Mouse (Mus musculus): ENCODE measurements at regions not wholly inside any gene's neighbourhood (a gene's known extent, or its start where the extent isn't known, plus 50 kb on each side); places are given as distances from the start of the nearest gene placed in this dataset.

DNA sequence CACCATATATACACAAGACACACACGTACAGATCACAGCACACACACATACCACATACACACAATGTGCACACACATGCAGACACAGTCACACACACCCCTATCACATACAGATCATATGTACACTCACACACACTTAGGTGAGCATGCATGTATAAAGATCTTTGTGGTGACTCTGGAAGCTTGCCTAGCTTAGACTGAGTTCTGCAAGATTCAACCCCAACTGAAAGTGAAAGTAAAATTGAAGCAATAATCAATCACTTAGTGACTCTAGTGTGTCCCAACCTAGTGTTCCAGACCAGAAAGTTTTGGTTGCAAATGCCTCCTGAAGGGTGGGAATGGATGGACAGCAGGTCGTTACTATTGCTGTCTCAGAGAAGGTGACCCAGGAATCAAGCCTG, 262.8 kb downstream of the Bcl11a start:
- DNase-seq (ENCODE audit: low spot score in 2 of 2), result no peak

DNA sequence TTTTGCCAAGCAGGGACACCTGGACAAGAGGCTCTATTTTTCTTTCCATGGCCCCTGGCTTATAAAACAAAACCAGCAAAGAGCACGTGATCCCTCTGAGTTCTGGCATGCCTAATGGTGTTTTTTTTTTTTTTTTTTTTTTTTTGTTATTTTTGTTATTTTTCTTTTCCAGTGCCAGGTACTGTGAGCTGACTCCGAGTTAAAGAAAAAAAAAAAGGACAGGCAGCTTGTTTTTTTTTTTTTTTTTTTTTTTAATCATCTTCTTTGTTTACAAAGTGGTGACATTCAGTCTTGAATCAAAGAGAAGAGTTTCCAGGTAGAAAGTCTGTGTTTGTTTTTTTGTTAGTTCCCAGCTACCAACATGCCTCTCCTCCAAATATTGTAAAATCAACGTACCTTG, 263.8 kb downstream of the Bcl11a start:
- no peak for DNase-seq (ENCODE audit: low spot score in 2 of 2)

DNA sequence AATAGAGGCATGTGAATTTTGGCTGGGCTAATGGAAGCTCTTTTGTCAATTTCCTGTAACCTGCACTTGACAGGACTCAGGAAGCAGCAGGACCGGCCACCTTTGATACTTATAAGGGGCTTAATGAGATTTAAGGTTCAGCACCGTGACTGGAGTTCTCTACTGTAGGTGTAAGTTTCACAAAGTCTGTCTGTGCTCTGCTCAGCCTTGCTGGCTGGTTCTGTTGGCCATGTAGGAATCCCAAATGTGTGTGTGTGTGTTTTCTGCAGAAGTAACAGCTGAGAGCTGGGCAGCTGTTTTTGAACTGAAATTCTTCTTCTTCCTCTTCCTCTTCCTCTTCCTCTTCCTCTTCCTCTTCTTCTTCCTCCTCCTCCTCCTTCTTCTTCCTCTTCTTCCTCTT, 264.3 kb downstream of the Bcl11a start:
- DNase-seq (ENCODE audit: low spot score in 2 of 2), result no peak

DNA sequence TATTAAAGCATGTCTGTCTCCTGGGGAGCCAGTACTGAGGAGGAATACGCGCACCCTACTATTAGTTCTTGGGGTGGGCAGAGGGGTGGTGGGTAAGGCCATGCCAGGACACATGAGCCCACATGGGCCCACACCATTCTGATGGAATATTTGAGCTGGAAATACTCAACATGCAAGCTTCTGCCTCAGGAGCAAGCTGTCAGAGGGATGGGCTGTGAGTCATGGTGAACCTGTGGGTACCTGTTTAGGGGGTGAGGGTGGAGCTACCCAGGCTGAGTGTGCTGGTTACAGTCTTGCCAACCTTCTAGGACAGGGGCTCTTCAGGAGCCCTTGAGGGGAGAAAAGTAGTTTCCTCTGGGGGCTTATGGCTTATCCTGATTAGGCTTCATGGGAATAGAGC, 264.9 kb downstream of the Bcl11a start:
- no peak for DNase-seq (ENCODE audit: low spot score in 2 of 2)

DNA sequence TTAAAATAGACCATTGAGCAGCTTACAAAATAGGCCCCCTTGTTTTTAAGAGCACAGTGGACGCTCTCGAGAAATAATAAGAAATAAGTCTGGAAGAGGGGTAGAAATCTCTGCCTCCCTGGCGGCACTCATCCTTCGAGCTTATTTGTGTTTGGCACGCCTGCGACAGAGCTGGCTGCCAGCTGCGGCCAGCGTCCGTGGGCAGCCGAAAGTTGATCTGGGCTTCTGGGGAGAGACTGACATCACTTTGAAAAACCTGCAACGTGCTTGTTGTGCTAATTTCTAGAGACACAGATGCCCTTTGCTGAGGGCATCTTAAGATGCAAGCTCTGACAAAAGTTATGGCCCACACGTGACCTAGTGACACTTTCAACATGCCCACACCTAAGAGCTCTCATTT, 269.4 kb downstream of the Bcl11a start:
- no peak for DNase-seq (ENCODE audit: low spot score in 2 of 2)

DNA sequence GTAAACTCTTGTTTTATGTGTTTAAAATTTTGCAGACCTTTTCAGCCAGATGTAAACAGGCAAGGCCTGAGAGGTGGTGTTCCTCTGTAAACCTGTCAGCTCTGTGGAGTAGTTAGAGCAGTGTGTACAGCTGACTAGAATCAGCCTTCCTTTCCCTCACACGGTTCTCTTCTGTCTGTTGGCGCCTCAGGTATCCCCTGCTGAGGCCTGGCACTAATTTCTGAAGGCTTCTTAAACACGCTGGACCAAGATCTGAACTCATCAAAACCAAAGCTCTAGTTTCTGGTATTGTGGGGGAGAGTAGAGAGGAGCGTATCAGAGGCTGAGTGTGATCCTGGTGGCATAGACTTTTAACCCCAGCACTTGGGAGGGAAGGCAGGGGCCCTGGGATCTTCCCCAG, 270.9 kb downstream of the Bcl11a start:
- no peak for DNase-seq (ENCODE audit: low spot score in 2 of 2)

DNA sequence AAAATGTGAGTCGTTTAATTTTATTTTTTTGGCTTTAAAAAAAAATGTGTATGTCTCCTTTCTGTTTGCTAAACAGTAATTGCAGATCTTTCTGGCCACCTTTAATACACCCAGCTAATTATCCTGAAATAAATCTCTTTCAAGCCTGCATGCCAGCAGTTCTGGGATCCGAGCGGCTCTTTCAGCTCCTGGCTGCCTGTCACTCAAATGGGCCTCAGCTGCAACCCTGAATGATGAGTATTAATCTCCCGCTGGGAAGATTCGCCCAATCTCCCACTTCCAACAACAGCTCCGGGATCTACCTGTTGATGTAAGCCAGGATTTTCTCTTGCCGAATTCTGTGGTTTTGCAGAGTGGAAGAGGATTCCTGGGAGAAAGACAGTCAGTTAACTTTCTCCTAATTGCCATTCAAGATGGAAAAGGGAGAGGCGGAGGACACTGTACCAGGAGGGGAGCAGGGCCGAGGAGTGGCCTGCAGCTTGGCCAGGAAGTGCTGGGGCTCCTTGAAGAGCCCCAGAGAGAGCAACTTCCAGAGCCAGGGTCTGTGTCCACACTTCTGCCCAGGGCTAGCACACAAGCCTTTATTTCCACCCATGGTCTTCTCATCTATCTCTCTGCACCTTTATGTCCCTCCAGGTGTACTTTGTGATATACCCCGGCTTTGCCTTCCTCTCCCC, 272.2 kb downstream of the Bcl11a start:
- DNase-seq (ENCODE audit: low spot score in 2 of 2), result no peak

DNA sequence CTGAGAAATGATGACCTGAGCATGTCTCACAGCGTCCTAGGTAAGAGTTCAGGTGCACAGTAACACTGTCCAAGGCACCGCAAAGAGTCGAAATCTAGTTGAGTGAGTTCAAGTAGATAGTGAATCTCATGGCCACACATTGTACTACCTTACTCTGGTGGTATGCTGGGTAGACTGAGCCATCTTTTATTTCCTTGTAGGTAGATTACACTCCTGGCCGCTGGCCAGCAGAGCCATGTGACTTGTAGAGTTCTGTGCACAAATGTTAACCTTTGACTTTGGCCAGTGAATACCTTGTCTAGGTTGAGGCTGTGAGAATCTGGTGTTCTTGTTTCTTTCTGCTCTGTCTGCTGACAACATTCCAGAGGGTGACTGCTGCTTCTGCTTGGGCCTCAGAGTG, 273.0 kb downstream of the Bcl11a start:
- DNase-seq (ENCODE audit: low spot score in 2 of 2), result no peak

DNA sequence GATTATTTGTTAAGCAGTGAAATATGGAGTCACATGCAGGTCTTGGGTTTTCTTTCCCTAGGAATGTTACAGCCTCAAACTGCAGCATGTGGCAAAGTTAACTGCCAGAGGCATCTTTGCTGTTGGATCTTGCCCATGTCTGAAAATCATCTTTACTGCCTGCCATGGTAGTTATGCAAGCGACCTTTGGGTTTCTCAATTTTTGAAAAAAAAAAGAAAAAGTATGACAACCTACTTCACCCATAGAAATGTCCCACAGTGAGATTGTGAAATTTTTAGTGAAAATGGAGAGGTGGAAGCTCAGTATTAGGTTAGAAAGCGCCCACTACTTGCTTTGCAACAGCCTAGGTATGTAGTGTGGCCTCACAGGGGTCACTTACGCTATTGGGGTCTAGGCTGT, 274.2 kb downstream of the Bcl11a start:
- DNase-seq (ENCODE audit: low spot score in 2 of 2), result no peak

DNA sequence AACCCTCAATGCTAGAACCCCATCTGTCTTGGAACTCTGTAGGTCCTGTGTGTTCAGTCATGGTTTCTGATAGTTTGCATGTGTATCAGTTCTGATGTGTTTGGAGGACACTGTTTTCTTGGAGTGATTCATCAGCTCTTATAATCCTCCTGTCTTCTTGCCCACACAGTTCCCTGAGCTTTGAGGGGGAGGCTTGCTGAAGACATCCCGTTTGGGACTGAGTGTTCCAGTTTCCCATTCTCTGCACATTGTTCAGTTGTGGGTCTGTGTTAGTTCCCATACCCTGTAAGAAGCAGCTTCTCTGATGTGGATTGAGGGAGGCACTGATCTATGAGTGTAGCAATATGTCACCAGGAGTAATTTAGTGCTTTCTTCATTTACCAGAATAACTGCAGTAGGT, 275.2 kb downstream of the Bcl11a start:
- DNase-seq (ENCODE audit: low spot score in 2 of 2), result no peak

DNA sequence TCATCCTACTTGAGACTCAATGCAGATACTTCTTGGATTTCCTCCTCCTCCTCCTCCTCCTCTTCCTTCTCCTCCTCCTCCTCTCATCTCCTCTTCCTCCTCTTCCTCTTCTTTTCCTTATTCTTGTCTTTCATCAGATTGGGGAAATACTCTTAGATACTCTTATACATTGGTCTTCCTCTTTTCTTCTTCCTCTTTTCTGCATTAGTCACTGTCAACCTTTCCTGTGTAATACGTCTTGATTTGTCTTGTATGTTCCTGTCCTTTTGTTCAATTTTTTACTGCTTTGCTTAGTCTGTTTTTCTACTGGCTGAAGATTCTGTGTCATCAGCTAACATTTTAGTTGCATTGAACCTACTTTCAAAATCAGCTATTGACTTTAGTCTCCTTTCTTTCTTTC, 279.5 kb downstream of the Bcl11a start:
- no peak for DNase-seq (ENCODE audit: low spot score in 2 of 2)

DNA sequence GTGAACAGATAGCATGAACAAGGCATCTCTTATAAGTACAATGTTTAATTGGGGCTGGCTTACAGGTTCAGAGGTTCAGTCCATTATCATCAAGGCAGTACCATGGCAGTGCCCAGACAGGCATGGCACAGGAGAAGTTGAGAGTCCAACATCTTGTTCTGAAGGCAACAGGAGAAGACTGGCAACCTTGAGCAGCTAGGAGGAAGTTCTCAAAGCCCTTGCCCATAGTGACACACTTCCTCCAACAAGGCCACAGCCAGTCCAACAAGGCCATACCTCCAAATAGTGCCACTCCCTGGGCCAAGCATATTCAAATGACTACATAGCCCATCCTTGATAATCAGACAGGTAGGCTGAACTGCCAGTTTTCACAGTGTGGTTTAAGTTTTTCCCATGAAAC, 281.2 kb downstream of the Bcl11a start:
- DNase-seq (ENCODE audit: low spot score in 2 of 2), result no peak

DNA sequence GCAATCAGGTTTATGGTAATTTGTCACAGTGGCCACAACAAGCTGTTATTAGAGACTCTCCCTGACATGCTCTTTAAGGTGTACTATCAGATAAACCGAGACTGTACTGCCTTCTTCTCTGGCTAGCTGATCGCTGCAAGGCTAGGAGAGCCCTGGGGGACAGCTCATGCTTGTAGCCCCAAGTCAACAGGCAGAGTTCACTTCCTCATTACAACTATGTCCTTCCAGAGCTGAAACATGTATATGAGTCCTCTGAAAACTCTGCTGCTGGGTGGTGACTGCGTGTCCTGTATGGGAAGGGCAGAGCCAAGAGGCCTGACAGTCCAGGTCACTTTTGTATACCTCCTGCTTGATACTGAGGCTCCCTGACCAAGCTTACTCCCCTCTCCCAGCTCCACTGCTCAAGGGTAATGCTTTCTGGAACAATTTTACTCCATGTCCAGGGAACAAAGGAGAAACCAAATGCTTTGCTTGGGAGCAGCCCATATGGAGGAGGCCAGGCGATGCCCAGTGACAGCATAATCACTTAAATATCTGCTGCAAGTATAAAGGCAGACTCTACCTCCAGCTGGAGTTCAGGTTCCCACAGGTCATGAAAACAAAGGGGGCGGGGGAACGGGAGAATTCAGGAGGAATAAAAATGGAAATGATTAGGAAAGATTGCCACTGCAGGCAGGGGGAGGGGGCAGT, 284.3 kb downstream of the Bcl11a start:
- no peak for DNase-seq (ENCODE audit: low spot score in 2 of 2)

DNA sequence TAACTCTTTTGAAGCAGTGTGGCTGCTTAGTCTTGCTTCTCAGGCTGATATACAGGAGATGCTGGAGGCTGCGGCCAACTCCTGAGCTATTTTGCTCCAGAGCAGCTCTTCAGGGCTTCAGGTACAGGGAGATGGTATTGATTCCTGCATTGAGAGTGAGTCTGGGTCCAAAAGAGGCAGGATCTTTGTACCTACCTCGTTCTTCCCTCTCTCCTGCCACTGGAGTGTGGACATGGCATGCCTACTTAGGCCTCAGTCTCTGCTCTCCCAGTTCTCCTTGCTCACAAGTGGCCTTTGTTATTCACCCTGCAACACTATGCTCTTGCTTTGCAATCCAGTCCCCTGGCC, 284.8 kb downstream of the Bcl11a start:
- DNase-seq (ENCODE audit: low spot score in 2 of 2), result no peak

DNA sequence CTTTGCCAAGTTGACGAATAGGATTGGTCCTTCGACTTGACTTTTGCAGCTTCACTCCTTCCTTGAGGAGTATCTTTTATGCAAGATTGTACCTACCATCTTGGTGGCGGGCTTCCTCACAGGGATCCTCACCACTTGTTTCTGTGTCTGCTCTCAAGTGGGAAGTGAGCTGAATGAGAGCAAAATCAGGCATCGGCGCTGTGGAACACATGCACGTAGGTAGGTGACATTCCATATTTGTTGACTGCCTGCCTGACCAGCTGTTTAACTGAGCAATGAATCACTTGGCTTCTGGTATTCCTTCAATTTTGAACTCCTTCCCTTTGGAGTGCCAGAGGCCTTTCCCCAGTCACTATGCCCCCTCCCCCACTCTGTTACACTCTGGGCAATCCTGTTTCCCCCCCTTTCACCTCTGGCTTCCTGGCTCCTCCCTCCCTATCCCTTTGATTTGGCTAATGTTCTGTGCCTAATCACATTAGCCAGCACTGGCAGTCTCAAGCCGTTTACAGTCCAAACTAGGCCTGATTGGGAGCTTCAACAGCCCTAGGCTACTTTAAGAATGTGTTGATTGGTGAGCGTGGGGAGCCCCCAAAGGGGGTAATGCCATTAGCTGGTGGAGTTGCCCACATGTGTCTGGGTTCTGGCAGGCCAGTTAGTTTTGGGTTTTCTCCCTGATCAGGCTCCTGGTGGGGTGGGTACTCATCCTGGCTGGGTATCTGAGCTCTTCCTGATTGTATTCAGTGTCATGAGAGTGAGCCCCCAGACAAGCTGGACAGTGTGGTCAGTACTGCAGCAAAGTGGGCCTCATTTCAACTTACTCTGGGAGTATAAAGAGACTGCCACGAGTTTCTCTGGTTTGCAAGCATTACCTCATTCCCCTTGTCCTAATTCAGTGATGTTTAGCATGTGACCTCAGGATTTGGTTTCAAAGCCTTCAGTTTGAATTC, 285.8 kb downstream of the Bcl11a start:
- no peak for DNase-seq (ENCODE audit: low spot score in 2 of 2)

DNA sequence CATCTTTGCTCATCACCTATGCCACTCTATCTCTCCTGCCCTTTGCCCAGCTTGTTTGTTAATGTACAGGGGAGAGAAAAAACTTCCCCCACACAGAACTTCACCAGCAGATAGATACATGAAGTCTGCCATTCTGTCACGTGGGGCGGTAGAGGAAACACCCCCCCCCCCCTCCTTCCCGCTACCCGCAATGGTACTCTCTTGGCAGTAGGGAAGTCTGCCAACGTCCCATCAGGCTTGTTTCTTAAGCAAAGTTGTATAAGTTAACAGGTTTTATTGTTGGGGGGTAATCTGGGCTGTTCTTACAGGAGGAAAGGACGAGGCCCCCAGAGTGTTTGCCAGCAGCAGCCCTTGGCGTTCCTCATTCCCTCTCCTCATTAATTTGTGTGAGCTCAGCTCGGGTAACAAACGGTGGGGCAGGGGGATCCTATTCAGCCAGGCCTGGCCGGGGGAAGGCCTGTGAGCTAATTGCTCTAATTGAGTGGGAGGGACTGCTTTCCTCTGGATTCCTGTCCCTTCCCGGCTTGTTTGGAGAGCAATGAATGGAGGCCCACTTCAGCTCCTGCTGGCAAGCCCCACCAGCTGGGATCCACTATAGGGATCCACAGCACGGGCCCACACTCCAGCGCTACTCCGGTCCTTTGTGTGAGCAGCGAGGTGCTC, 292.5 kb downstream of the Bcl11a start:
- DNase-seq (ENCODE audit: low spot score in 2 of 2), result no peak

DNA sequence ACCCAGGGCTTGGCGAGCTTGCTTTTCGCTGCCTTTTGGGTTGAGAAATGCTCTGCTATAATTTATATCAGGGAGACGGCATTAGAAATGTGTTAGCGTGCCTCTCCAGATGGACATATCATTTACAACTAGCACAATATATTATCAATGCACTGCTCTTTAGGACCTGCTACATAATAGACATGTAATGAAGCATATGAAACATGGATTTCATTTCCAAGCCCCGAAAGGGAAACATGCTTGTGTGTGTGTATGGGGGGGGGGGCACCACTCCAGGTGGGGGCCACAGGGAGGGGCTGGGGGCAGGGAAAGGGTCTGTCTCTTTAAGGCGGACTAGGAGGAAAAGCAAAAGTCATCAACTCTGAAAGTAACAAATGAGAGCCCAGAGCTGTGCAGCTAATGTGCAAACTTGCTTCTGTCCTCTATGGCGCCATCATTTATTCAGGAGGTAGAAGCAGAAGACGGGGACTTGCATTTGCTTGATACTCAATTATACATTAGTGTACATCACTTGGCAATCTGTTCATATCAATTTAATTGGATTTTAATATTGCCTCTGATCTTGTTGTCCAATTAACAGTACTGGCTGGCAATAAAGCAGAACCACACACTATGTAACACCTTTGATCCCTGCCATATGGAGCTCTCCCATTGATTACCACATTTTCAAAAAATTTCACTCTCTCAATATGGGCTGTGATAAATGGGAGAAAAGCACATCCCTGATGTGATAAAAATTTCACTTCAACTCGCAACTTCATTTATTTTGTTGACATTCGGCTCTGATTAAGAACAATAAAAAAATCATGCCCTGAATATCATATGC, 293.2 kb downstream of the Bcl11a start:
- DNase-seq (ENCODE audit: low spot score in 2 of 2), result no peak

DNA sequence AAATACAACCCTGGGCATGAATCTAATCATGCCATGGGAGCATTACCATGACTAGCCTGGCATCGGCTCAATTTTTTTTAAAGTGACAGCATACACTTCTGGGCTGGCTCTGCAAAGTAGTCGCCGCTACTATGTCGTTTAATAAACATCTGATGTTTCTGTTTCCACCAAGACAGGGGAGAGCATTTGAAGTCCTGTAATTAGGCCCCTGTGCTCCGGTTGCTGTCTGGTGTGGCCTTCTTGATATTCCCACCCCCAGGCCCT, 293.8 kb downstream of the Bcl11a start:
- DNase-seq (ENCODE audit: low spot score in 2 of 2), result no peak

DNA sequence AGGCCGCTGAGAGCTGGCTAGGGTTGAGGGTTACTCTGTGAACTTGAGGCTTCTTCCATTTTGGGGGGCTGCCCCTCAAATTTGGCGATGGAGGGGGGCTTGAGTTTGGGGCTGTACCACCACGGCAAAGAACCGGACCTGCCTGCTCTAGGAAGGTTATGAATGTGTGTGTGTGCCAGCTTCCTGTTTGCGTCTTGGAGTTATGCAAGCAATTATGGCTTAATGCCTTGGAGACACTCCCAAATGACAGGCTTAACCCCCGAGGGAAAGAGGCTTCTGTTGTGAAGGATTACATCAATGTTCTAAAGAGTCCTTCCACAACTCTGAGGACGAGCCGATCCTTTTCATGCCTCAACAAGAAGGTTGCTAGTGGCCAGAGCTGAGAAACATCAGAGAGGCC, 294.1 kb downstream of the Bcl11a start:
- no peak for DNase-seq (ENCODE audit: low spot score in 2 of 2)

DNA sequence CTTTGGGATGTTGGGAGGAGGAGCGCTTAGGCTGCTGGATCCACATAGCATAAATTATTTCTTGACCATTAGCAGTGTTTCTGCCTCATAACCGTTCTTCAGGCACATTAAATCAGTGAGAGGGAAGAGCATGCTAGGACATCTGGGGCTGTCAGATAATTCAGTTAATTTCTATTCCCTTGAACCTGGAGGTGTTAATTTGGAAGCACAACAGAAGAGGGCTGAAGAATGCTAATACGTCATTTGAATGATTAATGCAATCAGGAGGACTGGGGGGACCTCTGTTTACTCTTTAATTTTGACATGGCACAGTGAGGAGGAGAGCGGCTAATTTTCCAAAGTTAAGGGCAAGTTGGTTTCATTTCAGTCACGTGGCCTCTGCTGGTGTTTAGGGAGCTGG, 294.8 kb downstream of the Bcl11a start:
- DNase-seq (ENCODE audit: low spot score in 2 of 2), result no peak

DNA sequence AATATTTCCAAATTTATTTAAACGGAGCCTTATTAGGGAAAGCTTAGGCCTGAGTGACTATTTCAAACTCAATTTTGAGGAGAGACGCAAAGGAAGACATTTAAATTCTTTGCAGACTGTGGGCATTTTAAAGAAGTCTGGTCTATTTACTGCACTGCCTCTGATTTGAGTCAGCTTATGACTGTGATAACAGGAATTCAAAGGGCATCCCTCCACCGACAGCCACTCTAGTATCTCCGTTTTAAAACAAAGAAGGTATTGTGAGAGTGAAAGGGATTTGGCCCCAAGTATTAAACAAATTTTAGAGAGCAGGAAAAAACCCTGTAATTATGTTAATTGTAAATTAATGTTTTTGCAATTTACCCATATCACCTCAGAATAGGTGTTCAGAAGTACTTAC, 295.4 kb downstream of the Bcl11a start:
- no peak for DNase-seq (ENCODE audit: low spot score in 2 of 2)

DNA sequence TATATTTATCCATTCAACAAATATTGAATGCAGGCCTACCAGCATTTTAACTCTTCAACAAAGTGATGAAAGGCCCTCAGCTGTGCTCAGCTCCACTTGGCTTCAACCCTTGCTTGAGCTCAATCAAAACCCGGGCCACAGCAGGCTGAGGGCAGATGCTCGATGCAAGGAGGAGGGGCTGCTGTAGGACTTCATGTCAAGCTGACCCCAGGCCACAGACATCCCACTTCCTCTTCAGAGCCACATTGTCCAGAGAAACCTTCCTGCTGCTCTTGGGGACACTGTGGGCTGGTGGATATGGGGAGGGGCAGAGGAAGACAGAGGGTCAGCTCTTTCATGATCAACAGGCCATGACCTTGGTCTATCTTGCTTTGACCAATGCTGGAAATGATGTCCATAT, 299.7 kb downstream of the Bcl11a start:
- no peak for DNase-seq (ENCODE audit: low spot score in 2 of 2)

Data from spleen, postnatal 36 days (tissue).